Mouse (Mus musculus): Measurements from ENCODE around the gene A630023A22Rik. TPM values are rescaled to one million over a fixed set of nuclear protein-coding genes. Genes with fewer than 3 reads are reported as not detected.

A630023A22Rik gene
- not detected in 2 replicates for polyA plus RNA-seq (2015; fragmentation: Nextera tagmentation; extraction: Ambion mirVana)

DNA sequence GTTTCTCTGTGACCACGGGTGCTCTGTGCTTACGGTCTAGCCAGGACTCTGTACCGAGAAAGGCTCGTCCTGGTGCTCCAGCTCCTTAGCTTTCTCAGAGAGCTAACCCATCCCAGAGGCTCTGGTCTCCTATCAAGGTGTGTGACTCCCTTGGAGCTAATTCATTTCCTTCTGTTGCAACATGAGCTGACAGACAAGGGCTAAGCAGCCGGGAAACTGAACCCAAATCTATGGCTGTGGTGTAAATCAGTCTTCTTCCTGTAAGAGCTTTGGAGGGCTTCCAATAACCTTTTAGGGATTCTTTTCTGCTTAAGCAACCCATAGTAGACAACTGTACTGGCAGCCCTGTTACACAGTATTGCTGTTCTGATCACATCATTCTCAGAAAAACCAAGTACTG, at the start of gene A630023A22Rik:
TSS of gene A630023A22Rik (minus strand) at position 154 of the 400 bp plus-strand sequence.
- H3K4me2 ChIP-seq, result no peak within 1 kb of the TSS
- H3K27ac ChIP-seq, result no peak within 1 kb of the TSS
- whole genome bisulfite sequencing, result 64% methylated on average over 5 of the region's 5 CpGs
- H3K4me1 ChIP-seq (replicated peaks), result peaks cover 17% of the 10 kb centered on the region
- no peaks in the 10 kb centered on the region for H3K36me3 ChIP-seq
- no peak within 1 kb of the TSS for H3K9ac ChIP-seq
- no peak within 1 kb of the TSS for H3K4me3 ChIP-seq
- H3K27me3 ChIP-seq, result no peaks in the 10 kb centered on the region
- H3K9me3 ChIP-seq (replicated peaks), result no peaks in the 10 kb centered on the region
- no peak for ATAC-seq (replicated peaks; ENCODE audit: insufficient number of reproducible peaks, insufficient read depth, low FRiP score, low read depth)

DNA sequence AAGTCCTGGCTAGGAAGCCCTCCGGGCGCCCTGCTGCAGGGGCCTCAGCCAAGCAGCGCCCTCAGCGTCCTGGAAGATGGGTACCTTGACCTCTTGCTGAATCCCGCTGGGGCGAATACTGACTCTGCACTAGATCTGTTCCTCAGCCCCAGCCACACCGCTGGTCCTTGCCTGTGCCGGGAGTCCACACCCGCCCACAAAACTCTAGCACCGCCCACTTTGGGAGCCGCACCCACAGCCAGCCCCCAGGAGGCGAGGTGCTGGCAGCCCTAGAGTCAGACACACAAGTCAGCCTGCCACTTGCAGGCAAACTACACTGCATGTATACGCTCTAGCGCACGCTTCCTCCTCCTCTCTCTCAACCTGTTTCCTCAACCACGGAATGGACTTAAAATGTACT, 49.8 kb upstream of the A630023A22Rik start, which contains the start of gene Npy4r:
TSS of gene Npy4r (minus strand) at position 148 of the 400 bp plus-strand sequence.
- 13% methylated on average over 16 of the region's 16 CpGs for WGBS
- Histone ChIP-seq H3K27ac (no peak within 1 kb of the TSS), H3K4me2 (peak within 1 kb of the TSS; percentile 56), H3K4me1 (replicated peaks) (peaks cover 6% of the 10 kb centered on the region), H3K27me3 (peaks cover 8% of the 10 kb centered on the region), H3K9ac (no peak within 1 kb of the TSS), H3K4me3 (peak within 1 kb of the TSS; percentile 21), H3K9me3 (replicated peaks) (no peaks in the 10 kb centered on the region), H3K36me3 (no peaks in the 10 kb centered on the region)
- peak; percentile 76 for ATAC-seq (replicated peaks; ENCODE audit: insufficient number of reproducible peaks, insufficient read depth, low FRiP score, low read depth)

DNA sequence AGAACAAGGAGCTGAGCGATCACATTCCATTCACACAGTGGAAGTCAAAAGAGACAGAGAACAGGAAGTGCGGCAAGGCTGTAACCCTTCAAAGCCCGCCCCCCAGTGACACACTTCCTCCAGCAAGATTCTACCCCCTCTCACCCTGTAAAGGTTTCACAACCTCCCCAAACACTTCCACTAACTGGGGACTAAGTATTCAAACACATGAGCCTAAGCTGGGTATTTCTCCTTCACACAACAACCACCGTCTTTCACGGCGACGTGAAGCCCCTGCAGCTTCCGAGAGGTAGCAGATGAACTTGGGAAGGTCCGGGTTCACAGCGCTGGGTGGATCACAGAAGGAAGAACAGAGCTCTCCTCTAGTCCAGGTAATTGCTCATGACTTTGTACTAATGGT, 40.4 kb upstream of the A630023A22Rik start:
- H3K36me3 ChIP-seq, result no peaks in the 10 kb centered on the region
- no peak for ATAC-seq (replicated peaks; ENCODE audit: insufficient number of reproducible peaks, insufficient read depth, low FRiP score, low read depth)
- H3K27me3 ChIP-seq, result no peaks in the 10 kb centered on the region
- H3K4me2 ChIP-seq, result no peak overlapping the region
- no peak overlapping the region for H3K27ac ChIP-seq
- H3K4me1 ChIP-seq (replicated peaks), result no peaks in the 10 kb centered on the region
- no peaks in the 10 kb centered on the region for H3K9me3 ChIP-seq (replicated peaks)
- 89% methylated on average over 10 of the region's 10 CpGs for WGBS
- H3K9ac ChIP-seq, result no peak overlapping the region
- H3K4me3 ChIP-seq, result no peak overlapping the region

DNA sequence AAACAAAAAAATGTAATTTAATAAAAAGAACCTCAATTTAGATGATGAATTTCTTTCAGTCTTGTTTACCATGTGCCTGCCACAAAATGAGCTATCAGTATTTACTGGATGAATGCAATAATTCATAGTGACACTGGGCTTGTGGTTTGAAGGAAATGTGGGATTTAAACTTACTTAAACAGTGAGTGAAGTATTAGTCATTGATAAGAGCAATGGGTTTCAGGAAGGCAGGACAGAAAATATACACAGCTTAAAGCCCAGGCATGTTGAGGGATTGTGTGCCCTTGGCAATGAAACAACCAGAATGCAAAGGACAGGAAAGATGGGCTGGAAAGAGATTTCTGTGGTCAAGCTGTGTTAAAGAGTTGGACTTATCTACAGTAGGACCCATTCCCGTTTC, 39.8 kb upstream of the A630023A22Rik start:
- Histone ChIP-seq H3K4me3 (no peak overlapping the region), H3K4me1 (replicated peaks) (no peaks in the 10 kb centered on the region), H3K9me3 (replicated peaks) (no peaks in the 10 kb centered on the region), H3K27ac (no peak overlapping the region), H3K36me3 (no peaks in the 10 kb centered on the region), H3K9ac (no peak overlapping the region), H3K4me2 (no peak overlapping the region), H3K27me3 (no peaks in the 10 kb centered on the region)
- WGBS, result 66% methylated on average over 1 of the region's 1 CpGs
- no peak for ATAC-seq (replicated peaks; ENCODE audit: insufficient number of reproducible peaks, insufficient read depth, low FRiP score, low read depth)

DNA sequence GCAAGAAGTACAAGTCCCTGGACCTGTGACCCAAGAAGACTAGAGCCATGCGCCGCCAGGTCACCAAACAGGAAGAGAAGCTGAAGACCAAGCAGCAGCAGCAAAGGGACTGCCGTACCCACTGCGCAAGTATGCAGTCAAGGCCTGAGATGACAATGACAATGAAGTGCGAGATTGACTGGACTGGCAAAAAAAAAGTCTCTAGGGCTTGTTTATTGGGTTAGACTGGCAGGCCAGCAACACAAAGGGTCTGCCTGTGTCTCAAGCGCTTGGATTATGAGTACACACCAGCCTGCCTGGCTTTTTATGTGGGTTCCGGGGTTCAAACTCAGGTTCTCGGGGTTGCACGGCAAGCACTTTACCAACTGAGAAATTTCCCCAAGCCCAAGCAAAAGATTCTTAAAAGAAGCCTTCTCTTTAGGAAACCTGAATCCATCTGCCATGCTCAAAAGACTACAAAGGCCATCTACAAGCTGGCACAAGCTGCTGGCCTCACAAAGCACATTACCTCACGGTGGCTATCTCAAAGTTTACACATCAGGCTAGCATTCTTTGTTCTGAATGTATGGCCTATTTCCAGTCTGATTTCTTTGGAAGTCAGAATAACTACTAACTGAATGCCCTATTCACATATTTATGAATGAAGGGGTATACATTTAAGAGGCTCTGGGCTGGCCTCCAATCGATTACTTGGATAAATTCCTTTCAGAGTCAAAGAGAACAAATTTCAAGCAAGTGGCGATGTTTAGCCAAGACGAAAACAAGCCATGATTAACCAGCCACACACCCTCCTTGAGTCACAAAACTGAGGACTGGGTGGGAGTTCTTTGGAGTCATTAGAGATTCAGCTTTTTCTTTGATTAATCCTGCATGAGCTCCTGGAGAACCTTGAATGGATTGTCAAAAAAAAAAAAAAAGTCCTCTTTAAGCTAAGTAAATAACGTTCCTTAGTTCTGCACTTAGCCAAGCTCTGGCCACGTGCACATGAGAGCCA, 37.4 kb upstream of the A630023A22Rik start:
- Histone ChIP-seq H3K9ac (no peak overlapping the region), H3K9me3 (replicated peaks) (no peaks in the 10 kb centered on the region), H3K27me3 (no peaks in the 10 kb centered on the region), H3K27ac (no peak overlapping the region), H3K4me2 (no peak overlapping the region), H3K4me3 (no peak overlapping the region), H3K36me3 (no peaks in the 10 kb centered on the region), H3K4me1 (replicated peaks) (no peaks in the 10 kb centered on the region)
- ATAC-seq (replicated peaks; ENCODE audit: insufficient number of reproducible peaks, insufficient read depth, low FRiP score, low read depth), result no peak
- 83% methylated on average over 15 of the region's 15 CpGs for WGBS

DNA sequence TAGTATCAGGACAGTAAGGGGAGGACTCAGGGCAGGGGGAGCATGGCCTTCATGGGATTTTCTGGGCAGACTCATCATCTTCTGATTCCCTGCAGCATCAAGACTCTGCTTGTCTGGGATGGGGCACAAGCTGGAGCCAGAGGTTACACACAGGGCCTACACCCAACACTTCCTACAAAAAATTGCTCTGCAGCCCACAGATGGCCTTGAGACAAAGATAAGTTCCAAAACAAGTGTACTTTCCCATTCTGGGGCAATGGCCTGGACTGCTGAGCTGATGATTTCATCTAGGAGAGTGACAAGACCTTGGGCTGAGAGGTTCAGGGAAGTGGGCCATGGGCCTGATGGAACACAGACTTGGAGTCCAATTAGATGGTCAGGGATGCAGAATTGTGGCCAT, 32.8 kb upstream of the A630023A22Rik start:
- Histone ChIP-seq H3K27me3 (no peaks in the 10 kb centered on the region), H3K4me3 (no peak overlapping the region), H3K9me3 (replicated peaks) (no peaks in the 10 kb centered on the region), H3K27ac (no peak overlapping the region), H3K36me3 (no peaks in the 10 kb centered on the region), H3K9ac (no peak overlapping the region), H3K4me1 (replicated peaks) (no peaks in the 10 kb centered on the region), H3K4me2 (no peak overlapping the region)
- ATAC-seq (replicated peaks; ENCODE audit: insufficient number of reproducible peaks, insufficient read depth, low FRiP score, low read depth), result no peak

DNA sequence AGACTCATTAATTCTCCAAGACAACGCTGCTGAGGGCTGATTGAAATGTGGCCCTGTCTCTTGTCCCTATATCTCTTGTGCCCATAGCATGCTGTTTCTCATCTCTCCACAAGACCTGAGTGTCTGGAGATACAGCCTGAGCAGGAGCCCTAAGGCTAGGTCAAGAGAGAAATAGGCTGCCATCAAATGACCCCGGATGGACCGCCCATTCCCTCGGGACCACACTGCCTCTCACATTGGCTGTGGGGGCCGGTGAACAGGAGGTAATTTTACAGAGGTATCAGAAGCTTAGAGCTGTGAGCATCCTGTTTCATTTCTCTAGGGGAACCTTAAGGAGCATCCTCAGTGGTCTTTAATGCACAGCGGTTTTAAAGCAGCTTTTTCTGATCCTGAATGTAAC, 28.7 kb upstream of the A630023A22Rik start:
- H3K4me3 ChIP-seq, result no peak overlapping the region
- 60% methylated on average over 6 of the region's 6 CpGs for WGBS
- H3K4me1 ChIP-seq (replicated peaks), result no peaks in the 10 kb centered on the region
- no peak overlapping the region for H3K9ac ChIP-seq
- H3K9me3 ChIP-seq (replicated peaks), result no peaks in the 10 kb centered on the region
- H3K27me3 ChIP-seq, result no peaks in the 10 kb centered on the region
- ATAC-seq (replicated peaks; ENCODE audit: insufficient number of reproducible peaks, insufficient read depth, low FRiP score, low read depth), result no peak
- no peaks in the 10 kb centered on the region for H3K36me3 ChIP-seq
- H3K27ac ChIP-seq, result no peak overlapping the region
- no peak overlapping the region for H3K4me2 ChIP-seq

DNA sequence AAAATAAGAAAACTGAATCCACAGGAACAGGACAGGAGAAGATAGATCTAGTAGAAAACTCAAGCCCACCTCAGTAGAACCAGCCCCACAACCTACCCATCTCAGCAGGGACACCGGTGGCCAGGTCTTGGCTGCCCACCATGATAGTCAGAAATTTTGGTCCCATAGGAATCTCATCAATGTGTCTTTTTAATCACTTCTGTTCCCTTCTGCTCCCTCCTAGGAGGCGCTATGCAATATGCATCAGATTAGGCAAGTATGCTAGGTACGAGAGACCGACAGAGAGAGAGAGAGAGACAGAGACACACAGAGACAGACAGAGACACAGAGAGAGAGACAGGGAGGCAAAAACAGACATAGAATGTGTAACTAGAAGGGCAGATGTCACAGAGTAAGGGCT, 19.1 kb upstream of the A630023A22Rik start:
- no peak overlapping the region for H3K9ac ChIP-seq
- no peak overlapping the region for H3K4me2 ChIP-seq
- H3K4me3 ChIP-seq, result no peak overlapping the region
- no peaks in the 10 kb centered on the region for H3K9me3 ChIP-seq (replicated peaks)
- H3K4me1 ChIP-seq (replicated peaks), result peaks cover 24% of the 10 kb centered on the region
- no peaks in the 10 kb centered on the region for H3K27me3 ChIP-seq
- whole genome bisulfite sequencing, result 87% methylated on average over 4 of the region's 4 CpGs
- no peak overlapping the region for H3K27ac ChIP-seq
- ATAC-seq (replicated peaks; ENCODE audit: insufficient number of reproducible peaks, insufficient read depth, low FRiP score, low read depth), result no peak
- no peaks in the 10 kb centered on the region for H3K36me3 ChIP-seq

DNA sequence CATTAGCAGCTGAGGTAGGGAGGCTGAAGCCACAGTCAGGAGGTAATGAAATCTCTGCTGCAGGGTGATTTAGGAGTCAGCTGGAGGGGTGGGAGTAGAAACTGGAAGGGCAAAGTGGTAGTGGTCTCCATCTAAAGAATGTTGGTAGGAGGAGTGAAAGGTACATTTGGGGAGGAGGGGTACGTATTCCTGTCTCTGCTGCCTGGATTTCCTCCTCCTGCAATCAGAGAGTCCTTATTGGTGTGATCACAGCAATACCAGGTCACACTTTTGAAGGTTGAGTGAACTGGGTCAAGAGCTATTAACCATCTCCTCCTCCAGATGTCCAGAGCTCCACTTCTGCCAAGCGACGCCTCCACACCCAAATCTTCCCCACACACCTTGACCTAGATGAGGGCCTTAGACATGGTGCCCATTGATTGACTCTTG, 18.4 kb upstream of the A630023A22Rik start:
- H3K9me3 ChIP-seq (replicated peaks), result no peaks in the 10 kb centered on the region
- H3K27me3 ChIP-seq, result no peaks in the 10 kb centered on the region
- peaks cover 24% of the 10 kb centered on the region for H3K4me1 ChIP-seq (replicated peaks)
- H3K4me2 ChIP-seq, result no peak overlapping the region
- H3K27ac ChIP-seq, result no peak overlapping the region
- H3K9ac ChIP-seq, result no peak overlapping the region
- WGBS, result 94% methylated on average over 3 of the region's 3 CpGs
- H3K36me3 ChIP-seq, result no peaks in the 10 kb centered on the region
- no peak overlapping the region for H3K4me3 ChIP-seq
- ATAC-seq (replicated peaks; ENCODE audit: insufficient number of reproducible peaks, insufficient read depth, low FRiP score, low read depth), result no peak

DNA sequence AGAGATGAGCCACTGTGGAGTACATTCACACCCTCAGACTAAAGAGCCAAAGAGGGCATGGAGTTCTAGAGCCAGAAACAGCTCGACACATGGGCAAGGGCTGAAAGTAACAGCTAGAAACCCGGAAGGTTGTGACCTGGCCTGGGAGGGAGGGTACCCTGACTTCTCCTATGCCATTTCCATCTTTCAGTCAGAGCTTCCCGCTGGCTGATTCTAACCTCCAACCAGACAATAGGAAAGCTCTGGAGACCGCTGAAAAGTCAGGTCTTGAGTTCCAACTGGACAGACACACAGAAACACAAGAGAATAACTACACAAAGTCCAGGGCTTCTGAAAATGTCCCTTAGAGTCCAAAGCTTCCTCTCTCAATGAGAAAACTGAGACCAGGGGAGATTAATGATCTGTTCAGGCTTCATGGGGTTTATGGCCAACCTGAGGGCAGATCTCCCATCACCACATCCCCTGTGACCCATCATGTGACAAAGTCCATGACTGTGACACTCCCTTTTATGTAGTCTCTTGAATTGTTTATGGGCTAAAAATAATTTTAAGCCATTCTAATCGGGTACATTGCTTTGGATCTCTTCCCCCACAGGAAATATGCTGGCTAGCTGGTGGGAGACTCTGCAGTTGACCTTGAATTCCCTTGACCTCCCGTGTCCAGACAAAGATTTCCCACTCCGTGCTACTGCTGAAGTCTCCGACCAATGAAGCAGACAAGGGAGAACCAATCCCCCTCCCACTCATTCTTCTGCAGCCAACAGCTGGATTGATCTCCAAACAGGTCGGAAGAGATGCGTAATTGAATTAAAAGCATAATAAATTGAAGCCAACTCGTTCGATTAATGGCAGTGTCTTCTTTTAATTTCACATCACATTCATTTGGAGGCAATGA, 17.7 kb upstream of the A630023A22Rik start:
- no peaks in the 10 kb centered on the region for H3K9me3 ChIP-seq (replicated peaks)
- WGBS, result 64% methylated on average over 12 of the region's 12 CpGs
- no peak; the same call in 1 of the 2 replicates for ATAC-seq (replicated peaks; ENCODE audit: insufficient number of reproducible peaks, insufficient read depth, low FRiP score, low read depth)
- no peak overlapping the region for H3K27ac ChIP-seq
- peaks cover 24% of the 10 kb centered on the region for H3K4me1 ChIP-seq (replicated peaks)
- no peak overlapping the region for H3K4me2 ChIP-seq
- H3K9ac ChIP-seq, result no peak overlapping the region
- no peak overlapping the region for H3K4me3 ChIP-seq
- no peaks in the 10 kb centered on the region for H3K36me3 ChIP-seq
- H3K27me3 ChIP-seq, result no peaks in the 10 kb centered on the region

DNA sequence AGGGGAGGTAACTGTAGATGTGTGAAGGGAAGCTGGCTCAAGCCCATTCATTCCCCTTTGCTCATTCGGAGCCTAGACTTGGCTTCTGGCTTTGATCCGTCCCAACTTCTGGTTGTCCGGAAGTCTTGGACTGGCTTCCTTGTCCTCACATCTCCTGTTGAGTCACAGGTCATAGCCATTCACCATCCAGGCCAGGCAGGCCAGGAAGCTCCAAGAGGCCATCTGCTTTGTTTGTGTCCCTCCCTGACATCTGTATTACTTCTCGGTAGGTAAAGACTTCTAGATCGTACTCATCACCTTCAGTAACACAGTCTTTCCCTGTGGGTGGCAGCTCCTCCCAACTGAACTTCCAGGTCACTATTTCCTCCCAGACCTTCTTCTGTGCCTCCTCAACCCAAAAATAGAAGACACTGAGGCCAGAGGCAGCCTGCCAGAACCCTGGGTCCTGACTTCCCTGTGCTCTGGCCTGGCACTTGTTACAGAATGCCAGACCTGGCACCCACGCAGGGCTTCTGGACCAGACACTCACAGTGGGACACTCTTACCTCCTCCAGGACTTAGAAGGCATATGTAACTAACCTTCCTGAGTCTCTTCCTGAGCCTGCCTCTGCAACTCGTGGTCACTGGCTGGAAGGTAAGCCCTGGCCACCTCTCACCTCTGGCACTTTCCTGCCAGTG, 16.6 kb upstream of the A630023A22Rik start:
- Histone ChIP-seq H3K9me3 (replicated peaks) (no peaks in the 10 kb centered on the region), H3K4me2 (no peak overlapping the region), H3K4me3 (no peak overlapping the region), H3K9ac (no peak overlapping the region), H3K4me1 (replicated peaks) (peaks cover 24% of the 10 kb centered on the region), H3K27ac (no peak overlapping the region), H3K36me3 (no peaks in the 10 kb centered on the region), H3K27me3 (no peaks in the 10 kb centered on the region)
- WGBS, result 56% methylated on average over 7 of the region's 7 CpGs
- no peak for ATAC-seq (replicated peaks; ENCODE audit: insufficient number of reproducible peaks, insufficient read depth, low FRiP score, low read depth)
